Mouse (Mus musculus) frontal cortex, postnatal 25 days (tissue): ENCODE measurements around the gene Olfr585.

ENCODE experiments used
- DNase-seq, 2 experiments: peaks; one replicate each; pipeline ENCODE4 v3.0.0; 2022; ENCODE audit warnings: low spot score in 2 of 2

Gene Olfr585

GRCm38 (mm10) chr7:103097420-103097819, at the start of gene Olfr585:
Olfr585 (plus strand) TSS chr7:103097720.
- DNase-seq, result no peak

- no peak for DNase-seq
These were observed 46.5 kb upstream of the Olfr585 start, which contains the start of gene Olfr583 for GRCm38 (mm10) chr7:103051000-103051399. Olfr583 (plus strand) TSS chr7:103051300.

DNA sequence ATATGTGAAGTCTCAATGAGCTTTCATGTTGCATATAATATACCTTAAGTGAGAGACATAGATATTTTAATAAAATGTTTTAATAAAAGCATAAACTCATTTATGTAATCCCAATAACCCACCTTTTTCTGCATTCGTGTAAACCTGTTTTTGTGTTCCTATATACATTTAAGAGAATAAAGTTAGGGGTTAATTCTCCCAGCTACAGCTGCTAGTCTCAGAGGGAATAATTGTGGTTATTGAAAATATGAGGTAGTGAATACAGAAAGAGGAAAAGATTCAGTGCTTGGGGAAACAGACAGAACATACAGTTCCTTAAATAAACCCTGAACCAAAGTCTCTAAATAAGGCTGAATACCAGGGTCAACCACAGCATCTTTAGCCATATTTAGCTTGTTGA, 15.9 kb upstream of the Olfr585 start, which contains the start of gene Olfr584:
Gene Olfr584 (plus strand): TSS at position 301 of the 400 bp plus-strand sequence.
- no peak for DNase-seq

DNA sequence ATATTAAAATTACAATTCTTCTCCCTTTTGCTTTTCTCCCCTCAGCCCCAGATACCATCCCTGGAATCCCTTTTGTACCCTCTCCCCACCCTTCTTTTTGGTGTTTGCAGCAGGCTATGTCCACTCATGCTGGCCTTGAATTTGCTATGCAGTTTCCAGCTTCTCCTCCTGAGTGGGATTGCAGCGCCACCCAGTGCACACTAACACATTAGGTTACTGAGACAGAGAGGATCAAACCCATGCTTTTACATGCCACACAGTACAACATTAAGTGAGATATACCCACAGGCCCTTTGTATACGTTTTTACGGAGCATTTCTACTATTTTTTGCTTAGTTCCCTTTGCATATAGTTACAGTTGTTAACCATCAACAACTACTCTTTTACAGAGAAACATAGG, 21.9 kb downstream of the Olfr585 start:
- DNase-seq, result no peak

DNA sequence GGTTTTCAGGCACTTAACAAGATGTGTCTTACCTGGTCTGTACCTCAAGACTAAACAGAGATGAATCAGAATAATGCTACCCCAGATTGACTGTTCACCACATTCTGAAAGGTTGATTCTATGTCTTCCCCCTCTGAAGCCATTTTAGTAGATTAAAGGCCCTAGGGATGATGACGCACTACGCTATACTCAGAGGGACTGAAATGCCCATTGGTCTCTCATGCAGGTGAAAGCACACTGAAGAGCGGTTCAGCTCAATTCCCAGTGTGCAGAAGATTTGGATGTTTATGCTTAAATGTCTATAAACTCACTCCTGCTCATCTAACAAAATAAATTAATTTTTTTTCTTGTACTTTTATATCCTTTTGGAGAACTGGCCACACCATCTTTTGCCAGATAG, 28.0 kb downstream of the Olfr585 start, which contains the start of gene Olfr586:
Gene Olfr586 (minus strand): TSS at position 101 of the 400 bp plus-strand sequence.
- no peak for DNase-seq

DNA sequence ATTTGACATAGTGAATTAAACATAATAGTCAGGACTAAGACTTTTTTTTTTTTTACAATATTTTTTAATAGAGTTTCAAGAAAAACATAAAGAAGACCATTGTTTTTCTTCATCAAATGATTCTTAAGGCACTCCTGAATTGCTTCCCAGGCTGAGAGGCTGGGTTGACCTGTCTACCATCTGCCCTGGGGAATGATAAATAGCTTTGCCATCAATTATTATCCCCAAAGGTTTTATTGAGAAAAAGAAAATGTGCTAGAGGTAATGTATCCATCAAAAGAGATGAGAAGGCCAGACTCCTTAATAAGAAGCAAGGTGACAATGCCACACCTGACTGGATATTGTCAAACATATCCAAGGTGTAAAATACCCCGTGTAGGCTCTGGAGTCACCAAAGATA, 43.1 kb downstream of the Olfr585 start, which contains the start of gene Olfr588-ps1:
Gene Olfr588-ps1 (plus strand): TSS at position 301 of the 400 bp plus-strand sequence.
- no peak for DNase-seq
